Mouse (Mus musculus): ENCODE measurements around the gene Mga. TPM values are rescaled to one million over a fixed set of nuclear protein-coding genes. Genes with fewer than 3 reads are reported as not detected.

Gene Mga
- total and polyA plus RNA-seq, 3 experiments, result 45.7 to 224 (median 60.9) TPM

DNA sequence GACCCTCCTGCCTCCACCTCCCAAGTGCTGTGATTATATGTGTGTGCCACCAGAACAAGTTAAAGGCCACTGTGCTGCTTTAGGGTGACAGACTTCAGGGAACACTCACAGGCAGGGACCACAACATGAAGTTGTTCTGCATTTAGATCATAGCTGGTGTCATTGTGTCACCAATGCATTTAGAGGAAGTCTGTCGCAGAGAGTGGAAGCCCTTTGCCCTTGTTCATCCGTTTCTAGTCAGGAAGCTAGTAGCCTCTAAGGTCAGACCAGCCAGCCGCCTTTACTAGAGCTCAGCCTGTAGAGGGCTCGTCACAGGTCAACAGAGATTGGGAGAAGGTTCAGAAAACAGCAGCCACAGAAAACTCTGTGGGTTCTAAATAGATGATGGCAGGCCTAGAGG, 111.6 kb downstream of the Mga start:
- H3K4me3 ChIP-seq (ENCODE audit: control insufficient read depth in 1 of 2, insufficient read depth in 1 of 2, low read depth in 2 of 2, low read length in 2 of 2), result no peak overlapping the region
- H3K27me3 ChIP-seq (ENCODE audit: control insufficient read depth in 1 of 2, insufficient read depth in 2 of 2, low read length in 2 of 2), result no peaks in the 10 kb centered on the region
- no peak overlapping the region for H3K27ac ChIP-seq (ENCODE audit: control insufficient read depth, low read depth, low read length)
- DNase-seq (ENCODE audit: low read depth, low spot score), result no peak
- TF ChIP-seq ZKSCAN1 (IDR thresholded peaks at IDR 0.05; ENCODE audit: low read depth, low read length), result no peak
- no peak for TF ChIP-seq HCFC1 (IDR thresholded peaks at IDR 0.05; ENCODE audit: low read depth, low read length)
- no peak for TF ChIP-seq EP300 (IDR thresholded peaks at IDR 0.05; ENCODE audit: low read depth in 1 of 2, low read length in 2 of 2)
- no peak for TF ChIP-seq POLR2A (IDR thresholded peaks at IDR 0.05; ENCODE audit: control insufficient read depth in 1 of 2, insufficient read depth in 1 of 2, low read depth in 1 of 2, low read length in 2 of 2, poor library complexity in 1 of 2)
- no peak for TF ChIP-seq RCOR1 (IDR thresholded peaks at IDR 0.05; ENCODE audit: low read depth, low read length)
- no peak for TF ChIP-seq CHD2 (IDR thresholded peaks at IDR 0.05; ENCODE audit: low read length)
- no peak for TF ChIP-seq TBP (IDR thresholded peaks at IDR 0.05; ENCODE audit: low read depth, low read length)
- no peak for TF ChIP-seq USF1 (IDR thresholded peaks at IDR 0.05; ENCODE audit: low read depth, low read length)
- TF ChIP-seq ZC3H11A (IDR thresholded peaks at IDR 0.05; ENCODE audit: low read depth, low read length), result no peak
- TF ChIP-seq MXI1 (IDR thresholded peaks at IDR 0.05; ENCODE audit: low read depth, low read length), result no peak
- no peak for TF ChIP-seq NELFE (IDR thresholded peaks at IDR 0.05; ENCODE audit: low read depth, low read length)
- TF ChIP-seq RAD21 (IDR thresholded peaks at IDR 0.05; ENCODE audit: low read depth, low read length), result no peak
- no peaks in the 10 kb centered on the region for H3K79me2 ChIP-seq (ENCODE audit: control insufficient read depth, insufficient read depth, low read length, poor library complexity)
- peaks cover 0 to 7% of the 10 kb centered on the region in 2 experiments; a peak in 2 of 4 replicates for H3K4me1 ChIP-seq (ENCODE audit: control insufficient read depth in 1 of 2, insufficient read depth in 2 of 2, low read length in 2 of 2)
- peaks cover 0 to 6% of the 10 kb centered on the region in 2 experiments; a peak in 2 of 4 replicates for H3K36me3 ChIP-seq (ENCODE audit: control insufficient read depth in 1 of 2, insufficient read depth in 2 of 2, low read length in 2 of 2)
- no peak overlapping the region for H3K9ac ChIP-seq (ENCODE audit: control insufficient read depth, low read depth, low read length, poor library complexity, severe bottlenecking)
- H3K9me3 ChIP-seq (replicated peaks; ENCODE audit: insufficient read depth, low read length), result no peaks in the 10 kb centered on the region

DNA sequence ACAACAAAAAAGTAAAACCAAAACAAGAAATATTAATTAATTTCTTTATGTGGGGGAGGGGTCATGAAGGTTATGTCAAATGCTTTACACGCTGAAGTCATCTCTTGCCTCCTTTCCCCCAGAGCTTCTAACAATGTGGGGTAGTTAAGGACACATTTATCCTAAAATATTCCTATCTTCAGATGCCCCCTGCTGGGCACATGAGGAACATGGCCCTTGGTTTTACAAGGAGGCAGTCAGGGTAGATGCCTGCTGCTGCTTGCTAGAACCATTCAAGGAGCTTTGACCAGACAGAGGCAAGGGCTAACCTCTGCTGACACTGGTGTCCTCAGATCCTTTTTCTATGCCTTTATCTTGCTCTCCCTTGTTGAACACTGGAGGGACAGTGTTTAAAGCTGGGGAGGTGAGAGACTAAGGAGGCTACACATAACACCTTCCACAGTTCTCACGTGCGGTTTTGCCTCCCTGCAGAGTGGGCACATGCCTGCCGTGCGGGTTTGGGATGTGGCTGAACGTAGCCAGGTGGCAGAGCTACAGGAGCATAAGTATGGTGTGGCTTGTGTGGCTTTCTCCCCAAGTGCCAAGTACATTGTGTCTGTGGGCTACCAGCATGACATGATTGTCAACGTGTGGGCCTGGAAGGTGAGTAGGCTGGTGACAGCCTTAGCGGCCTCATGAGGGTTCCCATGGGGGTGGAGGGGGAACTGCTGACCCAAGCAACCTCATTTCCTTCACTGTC, 114.6 kb downstream of the Mga start:
- no peak overlapping the region for H3K4me3 ChIP-seq (ENCODE audit: control insufficient read depth in 1 of 2, insufficient read depth in 1 of 2, low read depth in 2 of 2, low read length in 2 of 2)
- H3K27ac ChIP-seq (ENCODE audit: control insufficient read depth, low read depth, low read length), result no peak overlapping the region
- peak; percentile 69 for DNase-seq (ENCODE audit: low read depth, low spot score)
- TF ChIP-seq POLR2AphosphoS5 (IDR thresholded peaks at IDR 0.05; ENCODE audit: borderline replicate concordance, low read depth, low read length) (no peak), NRF1 (IDR thresholded peaks at IDR 0.05; ENCODE audit: insufficient read depth, low read depth, low read length, poor library complexity, severe bottlenecking) (no peak), ZKSCAN1 (IDR thresholded peaks at IDR 0.05; ENCODE audit: low read depth, low read length) (no peak), CHD2 (IDR thresholded peaks at IDR 0.05; ENCODE audit: low read length) (no peak), GATA1 (IDR thresholded peaks at IDR 0.05; ENCODE audit: low read depth, low read length) (no peak), KAT2A (conservative IDR thresholded peaks at IDR 0.05; ENCODE audit: low read depth, low read length) (no peak), CHD1 (IDR thresholded peaks at IDR 0.05; ENCODE audit: low read depth, low read length) (no peak), SMC3 (IDR thresholded peaks at IDR 0.05; ENCODE audit: low read depth, low read length) (peak; percentile 68), ETS1 (IDR thresholded peaks at IDR 0.05; ENCODE audit: low read depth, low read length) (no peak), NELFE (IDR thresholded peaks at IDR 0.05; ENCODE audit: low read depth, low read length) (no peak), TBP (IDR thresholded peaks at IDR 0.05; ENCODE audit: low read depth, low read length) (no peak), SIN3A (IDR thresholded peaks at IDR 0.05; ENCODE audit: low read length) (no peak), ZMIZ1 (IDR thresholded peaks at IDR 0.05; ENCODE audit: low read depth, low read length) (no peak), BHLHE40 (IDR thresholded peaks at IDR 0.05; ENCODE audit: borderline replicate concordance, low read depth, low read length) (no peak), RAD21 (IDR thresholded peaks at IDR 0.05; ENCODE audit: low read depth, low read length) (peak; percentile 54), ZNF384 (IDR thresholded peaks at IDR 0.05; ENCODE audit: low read depth, low read length) (no peak), MYC (IDR thresholded peaks at IDR 0.05; ENCODE audit: low read depth, low read length) (no peak), CTCF (IDR thresholded peaks at IDR 0.05 in 2 of 3, conservative IDR thresholded peaks at IDR 0.05 in 1 of 3; ENCODE audit: control insufficient read depth in 1 of 3, insufficient read depth in 1 of 3, low read depth in 2 of 3, low read length in 3 of 3, poor library complexity in 1 of 3, severe bottlenecking in 1 of 3) (peak; percentile 57 to 63 (median 57)), EP300 (IDR thresholded peaks at IDR 0.05; ENCODE audit: low read depth in 1 of 2, low read length in 2 of 2) (no peak), JUND (IDR thresholded peaks at IDR 0.05; ENCODE audit: low read depth, low read length) (no peak), ZC3H11A (IDR thresholded peaks at IDR 0.05; ENCODE audit: low read depth, low read length) (peak; percentile 41), POLR2AphosphoS2 (IDR thresholded peaks at IDR 0.05; ENCODE audit: low read length) (no peak), TCF12 (IDR thresholded peaks at IDR 0.05; ENCODE audit: low read depth, low read length) (no peak), ELF1 (IDR thresholded peaks at IDR 0.05; ENCODE audit: low read depth, low read length) (no peak)
- H3K36me3 ChIP-seq (ENCODE audit: control insufficient read depth in 1 of 2, insufficient read depth in 2 of 2, low read length in 2 of 2), result peaks cover 0 to 30% of the 10 kb centered on the region in 2 experiments; a peak in 2 of 4 replicates
- H3K4me1 ChIP-seq (ENCODE audit: control insufficient read depth in 1 of 2, insufficient read depth in 2 of 2, low read length in 2 of 2), result peaks cover 12 to 24% of the 10 kb centered on the region in 2 experiments
- no peak overlapping the region for H3K9ac ChIP-seq (ENCODE audit: control insufficient read depth, low read depth, low read length, poor library complexity, severe bottlenecking)
- H3K27me3 ChIP-seq (ENCODE audit: control insufficient read depth in 1 of 2, insufficient read depth in 2 of 2, low read length in 2 of 2), result no peaks in the 10 kb centered on the region
- no peaks in the 10 kb centered on the region for H3K9me3 ChIP-seq (replicated peaks; ENCODE audit: insufficient read depth, low read length)
- H3K79me2 ChIP-seq (ENCODE audit: control insufficient read depth, insufficient read depth, low read length, poor library complexity), result no peaks in the 10 kb centered on the region

Data from MEL (cell line).